Mouse (Mus musculus) mature B cell (primary cell): ENCODE measurements around the gene Zbtb4.

ENCODE experiments used
- in situ Hi-C: fragments of 300-500 bp; cut with MboI; formaldehyde crosslinking; loops from 2 replicates; pipeline ENCODE4 v1.14.3; 2019

The Zbtb4 gene

GRCm38 (mm10) chr11:69763551-69763950 lies 2.2 kb upstream of the Zbtb4 start:
- in situ Hi-C loops: no loop called here

- in situ Hi-C loops: no loop called here
These were observed 456 bp downstream of the Zbtb4 start for GRCm38 (mm10) chr11:69766126-69766609.

GRCm38 (mm10) chr11:69766872-69767624 lies 1.3 kb downstream of the Zbtb4 start:
- in situ Hi-C loops: no loop called here

GRCm38 (mm10) chr11:69767625-69767909 lies 1.9 kb downstream of the Zbtb4 start:
- in situ Hi-C loops: no loop called here

- in situ Hi-C loops: no loop called here
These were observed 9.2 kb downstream of the Zbtb4 start for GRCm38 (mm10) chr11:69774961-69775360.

- in situ Hi-C loops: no loop called here
These were observed 10.0 kb downstream of the Zbtb4 start for GRCm38 (mm10) chr11:69775716-69776115.

- in situ Hi-C loops: no loop called here
These were observed 10.8 kb downstream of the Zbtb4 start for GRCm38 (mm10) chr11:69776488-69776887.

GRCm38 (mm10) chr11:69777504-69778257 lies 12.0 kb downstream of the Zbtb4 start:
- in situ Hi-C loops: no loop called here

- in situ Hi-C loops: no loop called here
These were observed 12.7 kb downstream of the Zbtb4 start for GRCm38 (mm10) chr11:69778258-69778982.

GRCm38 (mm10) chr11:69778985-69779384 lies 13.3 kb downstream of the Zbtb4 start:
- in situ Hi-C loops: no loop called here

GRCm38 (mm10) chr11:69781828-69782227 lies 16.1 kb downstream of the Zbtb4 start:
- in situ Hi-C loops: no loop called here

- in situ Hi-C loops: no loop called here
These were observed 19.1 kb downstream of the Zbtb4 start for GRCm38 (mm10) chr11:69784793-69785272.

GRCm38 (mm10) chr11:69787306-69787705 lies 21.6 kb downstream of the Zbtb4 start:
- in situ Hi-C loops: no loop called here

- in situ Hi-C loops: no loop called here
These were observed 23.7 kb downstream of the Zbtb4 start for GRCm38 (mm10) chr11:69789431-69789830.

GRCm38 (mm10) chr11:69791420-69791819 lies 25.7 kb downstream of the Zbtb4 start:
- in situ Hi-C loops: no loop called here

- in situ Hi-C loops: no loop called here
These were observed 27.7 kb downstream of the Zbtb4 start for GRCm38 (mm10) chr11:69793429-69793828.

GRCm38 (mm10) chr11:69795168-69795982 lies 29.7 kb downstream of the Zbtb4 start, which contains the start of gene Chrnb1:
TSS of gene Chrnb1 (minus strand) at chr11:69795943.
- in situ Hi-C loops: loop anchor here (5.0 kb wide), 1 partner anchor 38 kb away; the partner anchor contains the start of gene Polr2a

- in situ Hi-C loops: loop anchor here (5.0 kb wide), 1 partner anchor 39 kb away; the partner anchor contains the start of gene Polr2a
These were observed 30.3 kb downstream of the Zbtb4 start for GRCm38 (mm10) chr11:69795983-69796435.

- in situ Hi-C loops: loop anchor here (5.0 kb wide), 1 partner anchor 41 kb away; the partner anchor contains the start of gene Polr2a
These were observed 32.2 kb downstream of the Zbtb4 start for GRCm38 (mm10) chr11:69797924-69798323.

GRCm38 (mm10) chr11:69799394-69800137 lies 33.9 kb downstream of the Zbtb4 start:
- in situ Hi-C loops: loop anchor here (5.0 kb wide), 1 partner anchor 42 kb away; the partner anchor contains the start of gene Polr2a

GRCm38 (mm10) chr11:69800138-69800391 lies 34.4 kb downstream of the Zbtb4 start:
- in situ Hi-C loops: no loop called here
